Mouse (Mus musculus) heart, postnatal 25 days (tissue): ENCODE data around the gene Clec2l. TPM values are rescaled to one million over a fixed set of nuclear protein-coding genes. Genes with fewer than 3 reads are reported as not detected.

Experiments used
- DNase-seq: peaks from one replicate; pipeline ENCODE4 v3.0.0; 2022; ENCODE audit warnings: low spot score
- intact Hi-C: fragments of 180-260 bp; cut with DNase I; formaldehyde crosslinking; loops from one replicate; pipeline ENCODE4 v1.15.1; 2025
- total RNA-seq, 2 experiments: library from RNA; stranded (reverse); gene quantifications; 2 replicates each; pipeline ENCODE4 v1.2.3; 2021

The Clec2l gene
- total RNA-seq, 2 experiments from 2014 or later: 1.6 to 1.7 TPM

GRCm38 (mm10) chr6:38710449-38710848, 47.6 kb downstream of the Clec2l start:
- intact Hi-C loops: no loop called here

DNA sequence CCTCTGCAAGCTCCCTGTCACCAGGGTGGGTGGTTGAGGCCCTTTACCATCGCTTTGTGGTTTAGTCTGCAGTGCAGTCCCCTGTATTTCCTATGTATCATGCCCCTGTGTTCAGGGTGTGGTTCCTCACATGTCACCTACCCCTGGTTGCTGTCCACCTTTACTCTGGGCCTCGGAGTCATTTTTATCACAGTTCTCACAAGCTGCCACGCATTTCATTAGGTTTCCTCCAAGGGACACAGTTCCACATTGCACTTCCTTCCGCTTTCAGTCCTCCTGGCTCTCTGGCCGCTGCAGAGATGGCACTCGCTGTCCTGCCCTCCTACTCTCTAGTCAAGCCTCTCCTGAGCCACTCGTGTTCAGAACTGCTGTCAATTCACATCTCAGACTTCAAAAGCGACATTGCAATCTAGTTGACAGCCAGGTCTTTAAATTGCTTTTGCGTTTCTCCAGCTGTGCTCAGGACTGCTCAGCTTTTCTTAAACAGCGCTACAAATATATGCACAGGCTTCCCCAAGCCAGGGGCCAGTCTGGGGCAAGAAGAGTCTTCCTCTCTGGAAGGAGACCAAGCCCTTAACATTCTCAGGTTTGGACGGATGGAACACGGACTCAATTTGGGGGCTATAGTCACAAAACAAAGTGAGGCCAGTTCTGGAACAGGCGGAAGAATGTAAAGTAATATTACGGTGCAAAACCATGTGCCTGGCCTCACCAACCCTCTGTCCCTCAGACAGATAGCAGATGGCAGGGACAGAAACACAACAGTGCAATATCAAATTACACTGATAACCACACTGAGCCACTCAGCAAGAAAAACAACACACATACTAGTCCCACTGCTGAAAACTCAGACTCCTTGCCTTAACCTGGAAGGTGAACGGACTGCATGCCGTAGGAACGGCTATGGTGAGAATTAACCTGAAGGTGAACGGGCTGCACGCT, 51.4 kb downstream of the Clec2l start:
- intact Hi-C loops: no loop called here
- DNase-seq: no peak

More at GRCm38 (mm10) chr6:38710449-38710848, 47.6 kb downstream of the Clec2l start:
- no peak for DNase-seq

DNA sequence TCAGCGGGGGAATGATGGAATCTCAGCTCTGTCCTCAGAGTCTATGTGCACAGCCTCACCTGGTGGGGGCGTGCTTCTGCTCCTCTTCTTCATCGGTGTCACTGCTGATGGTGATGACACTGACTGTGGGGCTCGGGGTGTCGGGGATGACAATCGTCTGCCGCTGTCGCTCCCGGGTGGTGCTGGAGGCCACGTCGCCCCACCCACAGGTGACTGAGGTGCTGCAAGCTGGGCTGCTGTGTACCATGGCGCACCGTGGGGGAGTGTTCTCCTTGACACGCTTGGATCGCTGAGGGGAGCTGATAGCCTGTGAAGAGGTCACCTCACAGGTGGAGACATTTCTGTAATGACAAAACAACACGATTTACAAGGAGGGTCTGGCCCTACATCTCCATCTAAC, 53.0 kb downstream of the Clec2l start:
- DNase-seq: no peak
- intact Hi-C loops: no loop called here

DNA sequence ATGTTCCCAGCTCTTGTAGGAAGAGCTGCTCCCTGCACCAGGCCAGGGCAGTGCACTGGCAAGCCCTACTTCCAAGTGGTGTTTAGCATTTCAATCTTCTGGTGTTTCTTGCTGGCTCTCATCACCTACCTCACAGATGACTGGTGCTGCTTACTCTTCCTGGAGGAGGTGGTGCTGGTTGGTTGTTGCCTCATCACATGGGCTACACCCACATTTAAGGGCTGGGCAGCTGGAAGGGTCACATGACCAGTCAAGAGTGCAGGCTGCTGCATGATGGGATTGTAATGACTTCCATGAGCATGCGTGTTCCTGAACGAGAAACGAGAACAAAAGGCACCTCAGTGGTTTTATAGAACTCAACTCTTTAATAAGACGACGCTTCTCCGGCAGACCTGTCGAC, 55.8 kb downstream of the Clec2l start:
- intact Hi-C loops: no loop called here

DNA sequence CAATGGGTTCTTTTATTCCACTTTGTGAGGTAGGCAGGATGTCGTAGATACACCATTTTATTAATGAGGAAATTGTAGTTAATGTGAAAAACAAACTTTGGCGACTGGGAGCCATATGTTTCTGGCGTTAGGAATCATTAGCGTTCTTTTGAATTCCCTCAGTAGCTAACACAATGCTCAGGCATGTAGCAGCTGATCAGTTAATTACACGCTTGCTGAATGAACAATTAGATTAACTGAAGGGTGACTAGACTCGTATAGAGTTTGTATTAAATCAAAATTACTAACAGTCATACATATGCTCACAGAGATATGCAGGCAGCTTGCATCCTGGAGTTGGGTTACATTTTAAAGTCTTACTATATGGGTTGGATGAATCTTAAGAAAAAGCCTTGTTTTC, 56.4 kb downstream of the Clec2l start:
- DNase-seq: no peak
- intact Hi-C loops: no loop called here

More for the DNA sequence above, 55.8 kb downstream of the Clec2l start:
- no peak for DNase-seq

- DNase-seq: no peak
- intact Hi-C loops: no loop called here
These were observed 58.5 kb downstream of the Clec2l start for GRCm38 (mm10) chr6:38721361-38721760.

- intact Hi-C loops: no loop called here
- DNase-seq: no peak
These were observed 62.6 kb downstream of the Clec2l start for GRCm38 (mm10) chr6:38725515-38725914.

Other genes with a start within 250 kb of the Clec2l start
- gene Ubn2, start 229.1 kb upstream of the Clec2l start, total RNA-seq: 10 to 100 TPM; 20.7 to 21.5 TPM
- gene Fmc1, start 129.6 kb upstream of the Clec2l start, total RNA-seq: 100 to 1,000 TPM; 231 to 256 TPM
- 10 to 100 TPM; 91.0 to 98.8 TPM for gene Luc7l2, start 111.7 kb upstream of the Clec2l start, total RNA-seq
- under 1 TPM; 0.36 to 0.81 TPM for gene Klrg2, start 25.8 kb upstream of the Clec2l start, total RNA-seq
- 1 to 10 TPM; 1.8 to 2.0 TPM for gene Tbxas1, start 212.3 kb downstream of the Clec2l start, total RNA-seq
- 10 to 100 TPM; 97.0 to 99.4 TPM for gene Hipk2, start 213.1 kb downstream of the Clec2l start, total RNA-seq